Mouse (Mus musculus) bone marrow macrophage, adult 2 months (primary cell): ENCODE measurements around the gene Prkaa2.

ENCODE experiments used
- CTCF ChIP-seq: IDR thresholded peaks from 2 replicates; pipeline ENCODE4 v1.5.1; 2012; ENCODE audit warnings: low read depth, mild to moderate bottlenecking, low read length, moderate library complexity
- POLR2A ChIP-seq: IDR thresholded peaks from 2 replicates; pipeline ENCODE4 v1.6.1; 2012; ENCODE audit warnings: mild to moderate bottlenecking, low read depth, low read length, borderline replicate concordance

- TF ChIP-seq CTCF: no peak
- TF ChIP-seq POLR2A: no peak
These were observed 43.5 kb upstream of the Prkaa2 start for GRCm38 (mm10) chr4:105153227-105153626.
